Mouse (Mus musculus) heart, embryonic 12.5 days (tissue): Measurements from ENCODE around the gene Ccdc177. TPM values are rescaled to one million over a fixed set of nuclear protein-coding genes. Genes with fewer than 3 reads are reported as not detected.
A peak's percentile ranks its signal among the peaks of the same experiment; 100 is the strongest.

Experiments
- ATAC-seq: fragments of 200-750 bp; cut with Nextera tagmentation; 2 replicates; pipeline ENCODE4 v1.8.0; 2017; ENCODE audit warnings: moderate TSS enrichment, moderate library complexity; ENCODE audit not compliant: insufficient number of reproducible peaks, low FRiP score
- H3K27ac ChIP-seq: fragments of 300-500 bp; sonication (generic); 2 replicates; pipeline ENCODE4 v1.5.1; 2016; ENCODE audit warnings: mild to moderate bottlenecking, moderate library complexity; ENCODE audit not compliant: poor library complexity, severe bottlenecking
- H3K27me3 ChIP-seq: fragments of 300-500 bp; sonication (generic); replicated peaks from 2 replicates; pipeline ENCODE4 v1.6.1; 2016; ENCODE audit warnings: mild to moderate bottlenecking, moderate library complexity
- H3K36me3 ChIP-seq: fragments of 300-500 bp; sonication (generic); 2 replicates; pipeline ENCODE4 v1.6.1; 2016; ENCODE audit warnings: mild to moderate bottlenecking, moderate library complexity
- H3K4me1 ChIP-seq: fragments of 300-500 bp; sonication (generic); replicated peaks from 2 replicates; pipeline ENCODE4 v1.6.1; 2016; ENCODE audit warnings: mild to moderate bottlenecking
- H3K4me2 ChIP-seq: fragments of 300-500 bp; sonication (generic); 2 replicates; pipeline ENCODE4 v1.6.1; 2016; ENCODE audit warnings: mild to moderate bottlenecking, moderate library complexity
- H3K4me3 ChIP-seq: fragments of 300-500 bp; sonication (generic); 2 replicates; pipeline ENCODE4 v1.5.1; 2016; ENCODE audit warnings: mild to moderate bottlenecking
- H3K9ac ChIP-seq: fragments of 300-500 bp; sonication (generic); 2 replicates; pipeline ENCODE4 v1.6.1; 2016; ENCODE audit warnings: mild to moderate bottlenecking, moderate library complexity
- H3K9me3 ChIP-seq: fragments of 300-500 bp; sonication (generic); replicated peaks from 2 replicates; pipeline ENCODE4 v1.6.1; 2016; ENCODE audit warnings: mild to moderate bottlenecking, moderate library complexity
- WGBS: fragments of 180-500 bp; shearing (Covaris S2); methylation state at CpG from one replicate; pipeline ENCODE4 v1.1.7; 2016; 5-methylcytosine and 5-hydroxymethylcytosine counted together
- polyA plus RNA-seq: library from polyadenylated mRNA; unstranded; fragments of >200 nt; fragmentation: Nextera tagmentation; extraction: Ambion mirVana; gene quantifications from 2 replicates; pipeline ENCODE4 v1.2.1, GENCODE M21; 2016

Ccdc177 gene
- 0.03 TPM in 1 of 2 replicates, not detected in the other for polyA plus RNA-seq

- no peak within 1 kb of the TSS for H3K27ac ChIP-seq
- no peak for ATAC-seq
- peak within 1 kb of the TSS; percentile 49 for H3K4me3 ChIP-seq
- peak within 1 kb of the TSS; percentile 95 for H3K4me2 ChIP-seq
- 0% methylated on average over 24 of the region's 24 CpGs for WGBS
- peak within 1 kb of the TSS; percentile 60 for H3K9ac ChIP-seq
- peaks cover 29% of the 10 kb centered on the region for H3K4me1 ChIP-seq
- H3K27me3 ChIP-seq, result peaks cover 76% of the 10 kb centered on the region
- no peaks in the 10 kb centered on the region for H3K36me3 ChIP-seq
- H3K9me3 ChIP-seq, result no peaks in the 10 kb centered on the region
Measured at GRCm38 (mm10) chr12:80760396-80760801, at the start of gene Ccdc177. Gene Ccdc177, minus strand, starts transcription at chr12:80760687.

GRCm38 (mm10) chr12:80810005-80810404 lies 49.5 kb upstream of the Ccdc177 start:
- WGBS, result 75% methylated on average over 2 of the region's 2 CpGs
- Histone ChIP-seq H3K27ac (no peak overlapping the region), H3K4me1 (peaks cover 50% of the 10 kb centered on the region), H3K4me3 (no peak overlapping the region), H3K9ac (no peak overlapping the region), H3K4me2 (no peak overlapping the region), H3K9me3 (no peaks in the 10 kb centered on the region), H3K27me3 (no peaks in the 10 kb centered on the region), H3K36me3 (no peaks in the 10 kb centered on the region)
- no peak for ATAC-seq

- Histone ChIP-seq H3K36me3 (no peaks in the 10 kb centered on the region), H3K9ac (no peak overlapping the region; the same call in 1 of the 2 replicates), H3K4me2 (no peak overlapping the region), H3K4me1 (peaks cover 53% of the 10 kb centered on the region), H3K27me3 (no peaks in the 10 kb centered on the region), H3K9me3 (no peaks in the 10 kb centered on the region), H3K4me3 (no peak overlapping the region), H3K27ac (no peak overlapping the region)
- WGBS, result 54% methylated on average over 2 of the region's 2 CpGs
- no peak for ATAC-seq
Measured at GRCm38 (mm10) chr12:80807451-80808085, 47.1 kb upstream of the Ccdc177 start.

- Histone ChIP-seq H3K27me3 (no peaks in the 10 kb centered on the region), H3K9me3 (no peaks in the 10 kb centered on the region), H3K9ac (no peak overlapping the region), H3K27ac (no peak overlapping the region), H3K4me3 (no peak overlapping the region), H3K4me1 (peaks cover 38% of the 10 kb centered on the region), H3K36me3 (0 out of 2 replicates have a peak, but pooled peaks cover 4% of the 10 kb centered on the region), H3K4me2 (no peak overlapping the region)
- no peak for ATAC-seq
- 83% methylated on average over 6 of the region's 6 CpGs for WGBS
Measured at GRCm38 (mm10) chr12:80804861-80805428, 44.5 kb upstream of the Ccdc177 start.

GRCm38 (mm10) chr12:80803924-80804323 lies 43.4 kb upstream of the Ccdc177 start:
- Histone ChIP-seq H3K27ac (no peak overlapping the region; the same call in 1 of the 2 replicates), H3K4me3 (no peak overlapping the region), H3K27me3 (no peaks in the 10 kb centered on the region), H3K4me2 (no peak overlapping the region), H3K9ac (no peak overlapping the region), H3K9me3 (no peaks in the 10 kb centered on the region), H3K4me1 (peaks cover 31% of the 10 kb centered on the region), H3K36me3 (0 out of 2 replicates have a peak, but pooled peaks cover 4% of the 10 kb centered on the region)
- 52% methylated on average over 3 of the region's 3 CpGs for WGBS
- no peak for ATAC-seq

- no peak overlapping the region for H3K27ac ChIP-seq
Measured at GRCm38 (mm10) chr12:80801443-80801842, 41.0 kb upstream of the Ccdc177 start.

GRCm38 (mm10) chr12:80800156-80800555 lies 39.7 kb upstream of the Ccdc177 start:
- Histone ChIP-seq H3K9ac (no peak overlapping the region), H3K4me2 (no peak overlapping the region), H3K27ac (no peak overlapping the region)

More at GRCm38 (mm10) chr12:80801443-80801842, 41.0 kb upstream of the Ccdc177 start:
- 88% methylated on average over 1 of the region's 1 CpGs for whole genome bisulfite sequencing
- Histone ChIP-seq H3K4me1 (peaks cover 22% of the 10 kb centered on the region), H3K4me2 (no peak overlapping the region), H3K4me3 (no peak overlapping the region), H3K36me3 (0 out of 2 replicates have a peak, but pooled peaks cover 4% of the 10 kb centered on the region), H3K27me3 (no peaks in the 10 kb centered on the region), H3K9me3 (no peaks in the 10 kb centered on the region), H3K9ac (no peak overlapping the region)
- no peak for ATAC-seq

GRCm38 (mm10) chr12:80798271-80798670 lies 37.8 kb upstream of the Ccdc177 start:
- no peaks in the 10 kb centered on the region for H3K27me3 ChIP-seq
- H3K4me2 ChIP-seq, result no peak overlapping the region
- no peak overlapping the region for H3K4me3 ChIP-seq
- no peak overlapping the region for H3K27ac ChIP-seq
- no peak for ATAC-seq
- no peak overlapping the region for H3K9ac ChIP-seq
- H3K4me1 ChIP-seq, result peaks cover 23% of the 10 kb centered on the region
- H3K9me3 ChIP-seq, result no peaks in the 10 kb centered on the region
- H3K36me3 ChIP-seq, result 0 out of 2 replicates have a peak, but pooled peaks cover 4% of the 10 kb centered on the region

More at GRCm38 (mm10) chr12:80800156-80800555, 39.7 kb upstream of the Ccdc177 start:
- 92% methylated on average over 3 of the region's 3 CpGs for WGBS
- Histone ChIP-seq H3K27me3 (no peaks in the 10 kb centered on the region), H3K4me1 (peaks cover 23% of the 10 kb centered on the region), H3K4me3 (no peak overlapping the region), H3K36me3 (0 out of 2 replicates have a peak, but pooled peaks cover 4% of the 10 kb centered on the region), H3K9me3 (no peaks in the 10 kb centered on the region)
- no peak for ATAC-seq

GRCm38 (mm10) chr12:80794935-80795785 lies 34.7 kb upstream of the Ccdc177 start:
- peak overlapping the region; percentile 25; the same call in 1 of the 2 replicates for H3K27ac ChIP-seq
- no peak for ATAC-seq
- no peaks in the 10 kb centered on the region for H3K9me3 ChIP-seq
- H3K27me3 ChIP-seq, result no peaks in the 10 kb centered on the region
- H3K4me1 ChIP-seq, result peaks cover 31% of the 10 kb centered on the region
- WGBS, result 59% methylated on average over 2 of the region's 2 CpGs
- H3K4me2 ChIP-seq, result no peak overlapping the region
- H3K36me3 ChIP-seq, result no peaks in the 10 kb centered on the region
- H3K9ac ChIP-seq, result no peak overlapping the region
- no peak overlapping the region for H3K4me3 ChIP-seq

- no peaks in the 10 kb centered on the region for H3K27me3 ChIP-seq
- H3K27ac ChIP-seq, result no peak overlapping the region
- H3K4me2 ChIP-seq, result no peak overlapping the region
- no peaks in the 10 kb centered on the region for H3K9me3 ChIP-seq
- 92% methylated on average over 4 of the region's 4 CpGs for WGBS
- no peaks in the 10 kb centered on the region for H3K36me3 ChIP-seq
- peaks cover 33% of the 10 kb centered on the region for H3K4me1 ChIP-seq
- ATAC-seq, result no peak
- H3K9ac ChIP-seq, result no peak overlapping the region
- no peak overlapping the region for H3K4me3 ChIP-seq
Measured at GRCm38 (mm10) chr12:80794522-80794921, 34.0 kb upstream of the Ccdc177 start.

GRCm38 (mm10) chr12:80793535-80793934 lies 33.0 kb upstream of the Ccdc177 start:
- Histone ChIP-seq H3K9ac (no peak overlapping the region), H3K27ac (no peak overlapping the region), H3K9me3 (no peaks in the 10 kb centered on the region), H3K4me3 (no peak overlapping the region), H3K4me2 (no peak overlapping the region), H3K4me1 (peaks cover 33% of the 10 kb centered on the region), H3K27me3 (no peaks in the 10 kb centered on the region), H3K36me3 (no peaks in the 10 kb centered on the region)
- no peak for ATAC-seq
- WGBS, result 86% methylated on average over 1 of the region's 1 CpGs
